Mouse (Mus musculus) kidney, embryonic 15.5 days (tissue): Measurements from ENCODE around the gene Tmem115. TPM values are rescaled to one million over a fixed set of nuclear protein-coding genes. Genes with fewer than 3 reads are reported as not detected.

Source experiments
- ATAC-seq: fragments of 200-750 bp; cut with Nextera tagmentation; replicated peaks from 2 replicates; pipeline ENCODE4 v1.8.0; 2017; ENCODE audit warnings: moderate TSS enrichment; ENCODE audit not compliant: low FRiP score
- H3K27ac ChIP-seq: fragments of 300-500 bp; sonication (generic); 2 replicates; pipeline ENCODE4 v1.5.1; 2015; ENCODE audit warnings: mild to moderate bottlenecking, inconsistent platforms
- H3K27me3 ChIP-seq: fragments of 300-500 bp; sonication (generic); 2 replicates; pipeline ENCODE4 v1.6.1; 2015; ENCODE audit warnings: inconsistent platforms
- H3K36me3 ChIP-seq: fragments of 300-500 bp; sonication (generic); 2 replicates; pipeline ENCODE4 v1.6.1; 2015; ENCODE audit warnings: inconsistent platforms
- H3K4me1 ChIP-seq: fragments of 300-500 bp; sonication (generic); 2 replicates; pipeline ENCODE4 v1.6.1; 2015; ENCODE audit warnings: inconsistent platforms
- H3K4me2 ChIP-seq: fragments of 300-500 bp; sonication (generic); 2 replicates; pipeline ENCODE4 v1.6.1; 2015; ENCODE audit warnings: moderate library complexity, mild to moderate bottlenecking, inconsistent platforms
- H3K4me3 ChIP-seq: fragments of 300-500 bp; sonication (generic); replicated peaks from 2 replicates; pipeline ENCODE4 v1.5.1; 2015; ENCODE audit warnings: mild to moderate bottlenecking, inconsistent platforms
- H3K9ac ChIP-seq: fragments of 300-500 bp; sonication (generic); 2 replicates; pipeline ENCODE4 v1.6.1; 2015; ENCODE audit warnings: mild to moderate bottlenecking, inconsistent platforms
- H3K9me3 ChIP-seq: fragments of 300-500 bp; sonication (generic); replicated peaks from 2 replicates; pipeline ENCODE4 v1.6.1; 2016; ENCODE audit warnings: inconsistent platforms
- WGBS: fragments of 180-500 bp; shearing (Covaris S2); methylation state at CpG from one replicate; pipeline ENCODE4 v1.1.7; 2015; ENCODE audit warnings: mixed read lengths; 5-methylcytosine and 5-hydroxymethylcytosine counted together
- polyA plus RNA-seq: library from polyadenylated mRNA; unstranded; fragments of >200 nt; fragmentation: Nextera tagmentation; extraction: Ambion mirVana; gene quantifications from 2 replicates; pipeline ENCODE4 v1.2.1, GENCODE M21; 2015

Tmem115 gene
- polyA plus RNA-seq, 1 experiment from 2014 or later = 49.4 TPM

GRCm38 (mm10) chr9:107502131-107502846, 31.5 kb upstream of the Tmem115 start:
- Histone ChIP-seq H3K27me3 (peaks cover 6% of the 10 kb centered on the region; the same call in 1 of the 2 replicates), H3K36me3 (no peaks in the 10 kb centered on the region), H3K4me2 (no peak overlapping the region), H3K4me1 (peaks cover 7% of the 10 kb centered on the region), H3K27ac (no peak overlapping the region), H3K9me3 (no peaks in the 10 kb centered on the region), H3K4me3 (no peak overlapping the region), H3K9ac (no peak overlapping the region)
- WGBS = 79% methylated on average over 12 of the region's 12 CpGs
- ATAC-seq = no peak

- H3K36me3 ChIP-seq = no peaks in the 10 kb centered on the region
- no peak for ATAC-seq
These were observed 28.8 kb upstream of the Tmem115 start for GRCm38 (mm10) chr9:107504662-107505537.

GRCm38 (mm10) chr9:107508266-107508665, 25.5 kb upstream of the Tmem115 start:
- no peak for ATAC-seq
- H3K9ac ChIP-seq = no peak overlapping the region
- no peaks in the 10 kb centered on the region for H3K36me3 ChIP-seq
- H3K9me3 ChIP-seq = no peaks in the 10 kb centered on the region
- H3K4me3 ChIP-seq = no peak overlapping the region
- H3K4me2 ChIP-seq = no peak overlapping the region
- peaks cover 59% of the 10 kb centered on the region for H3K4me1 ChIP-seq
- H3K27me3 ChIP-seq = peaks cover 7% of the 10 kb centered on the region; the same call in 1 of the 2 replicates
- no peak overlapping the region for H3K27ac ChIP-seq
- 48% methylated on average over 10 of the region's 10 CpGs for WGBS

More at GRCm38 (mm10) chr9:107504662-107505537, 28.8 kb upstream of the Tmem115 start:
- no peak overlapping the region for H3K9ac ChIP-seq
- no peak overlapping the region for H3K27ac ChIP-seq
- no peak overlapping the region for H3K4me3 ChIP-seq
- H3K4me2 ChIP-seq = no peak overlapping the region
- peaks cover 26% of the 10 kb centered on the region for H3K4me1 ChIP-seq
- peaks cover 6% of the 10 kb centered on the region; the same call in 1 of the 2 replicates for H3K27me3 ChIP-seq
- no peaks in the 10 kb centered on the region for H3K9me3 ChIP-seq
- 81% methylated on average over 19 of the region's 19 CpGs for WGBS

- WGBS = 80% methylated on average over 14 of the region's 14 CpGs
- no peak overlapping the region for H3K4me2 ChIP-seq
- H3K27me3 ChIP-seq = peaks cover 6% of the 10 kb centered on the region; the same call in 1 of the 2 replicates
- H3K4me1 ChIP-seq = peaks cover 61% of the 10 kb centered on the region
- H3K9ac ChIP-seq = no peak overlapping the region
- no peaks in the 10 kb centered on the region for H3K36me3 ChIP-seq
- ATAC-seq = no peak
- no peak overlapping the region for H3K4me3 ChIP-seq
- no peaks in the 10 kb centered on the region for H3K9me3 ChIP-seq
- H3K27ac ChIP-seq = peak overlapping the region; percentile 56; the same call in 1 of the 2 replicates
These were observed 23.2 kb upstream of the Tmem115 start for GRCm38 (mm10) chr9:107510384-107511100.

GRCm38 (mm10) chr9:107511436-107511835, 22.3 kb upstream of the Tmem115 start:
- Histone ChIP-seq H3K27me3 (peaks cover 6% of the 10 kb centered on the region; the same call in 1 of the 2 replicates), H3K4me3 (no peak overlapping the region), H3K9me3 (no peaks in the 10 kb centered on the region), H3K36me3 (no peaks in the 10 kb centered on the region), H3K4me2 (no peak overlapping the region), H3K27ac (peak overlapping the region; percentile 56), H3K4me1 (peaks cover 61% of the 10 kb centered on the region), H3K9ac (no peak overlapping the region)
- 42% methylated on average over 8 of the region's 8 CpGs for WGBS
- ATAC-seq = peak; percentile 46; the same call in 1 of the 2 replicates

- Histone ChIP-seq H3K9me3 (no peaks in the 10 kb centered on the region), H3K4me2 (peak overlapping the region; percentile 16; the same call in 1 of the 2 replicates), H3K9ac (no peak overlapping the region), H3K36me3 (no peaks in the 10 kb centered on the region), H3K27me3 (peaks cover 6% of the 10 kb centered on the region; the same call in 1 of the 2 replicates), H3K4me3 (no peak overlapping the region), H3K27ac (peak overlapping the region; percentile 56; the same call in 1 of the 2 replicates), H3K4me1 (peaks cover 59% of the 10 kb centered on the region)
- no peak for ATAC-seq
- WGBS = 37% methylated on average over 16 of the region's 16 CpGs
These were observed 21.4 kb upstream of the Tmem115 start for GRCm38 (mm10) chr9:107512326-107512725.

GRCm38 (mm10) chr9:107514303-107514955, 19.3 kb upstream of the Tmem115 start:
- WGBS = 23% methylated on average over 14 of the region's 14 CpGs

GRCm38 (mm10) chr9:107520331-107520730, 13.4 kb upstream of the Tmem115 start:
- H3K4me1 ChIP-seq = peaks cover 15% of the 10 kb centered on the region
- no peak overlapping the region for H3K27ac ChIP-seq
- H3K9ac ChIP-seq = no peak overlapping the region
- no peak overlapping the region for H3K4me3 ChIP-seq
- no peak for ATAC-seq
- no peak overlapping the region for H3K4me2 ChIP-seq
- no peaks in the 10 kb centered on the region for H3K9me3 ChIP-seq
- WGBS = 67% methylated on average over 6 of the region's 6 CpGs
- no peaks in the 10 kb centered on the region for H3K36me3 ChIP-seq
- peaks cover 7% of the 10 kb centered on the region for H3K27me3 ChIP-seq

More at GRCm38 (mm10) chr9:107514303-107514955, 19.3 kb upstream of the Tmem115 start:
- no peaks in the 10 kb centered on the region for H3K36me3 ChIP-seq
- no peak overlapping the region for H3K4me2 ChIP-seq
- H3K27me3 ChIP-seq = peaks cover 6% of the 10 kb centered on the region; the same call in 1 of the 2 replicates
- peaks cover 44% of the 10 kb centered on the region for H3K4me1 ChIP-seq
- ATAC-seq = no peak; the same call in 1 of the 2 replicates
- no peaks in the 10 kb centered on the region for H3K9me3 ChIP-seq
- no peak overlapping the region for H3K27ac ChIP-seq
- H3K9ac ChIP-seq = no peak overlapping the region
- H3K4me3 ChIP-seq = no peak overlapping the region

GRCm38 (mm10) chr9:107521190-107521589, 12.6 kb upstream of the Tmem115 start:
- Histone ChIP-seq H3K9ac (no peak overlapping the region), H3K36me3 (no peaks in the 10 kb centered on the region), H3K4me2 (no peak overlapping the region), H3K27ac (no peak overlapping the region), H3K9me3 (no peaks in the 10 kb centered on the region), H3K4me3 (no peak overlapping the region), H3K4me1 (peaks cover 19% of the 10 kb centered on the region), H3K27me3 (peaks cover 16% of the 10 kb centered on the region)
- 57% methylated on average over 5 of the region's 5 CpGs for WGBS
- ATAC-seq = no peak

- H3K27me3 ChIP-seq = peaks cover 23% of the 10 kb centered on the region
- peak overlapping the region; percentile 54 for H3K4me2 ChIP-seq
- H3K9ac ChIP-seq = 0 out of 2 replicates have a peak overlapping the region, but pooled peaks have one; percentile 23
- peaks cover 25% of the 10 kb centered on the region for H3K4me1 ChIP-seq
- WGBS = 20% methylated on average over 25 of the region's 25 CpGs
- no peak for ATAC-seq
- H3K36me3 ChIP-seq = no peaks in the 10 kb centered on the region
- H3K4me3 ChIP-seq = peak overlapping the region; percentile 8
- no peak overlapping the region for H3K27ac ChIP-seq
- no peaks in the 10 kb centered on the region for H3K9me3 ChIP-seq
These were observed 11.9 kb upstream of the Tmem115 start for GRCm38 (mm10) chr9:107521711-107522399.

GRCm38 (mm10) chr9:107522400-107522711, 11.4 kb upstream of the Tmem115 start:
- H3K4me1 ChIP-seq = peaks cover 30% of the 10 kb centered on the region
- no peak for ATAC-seq
- H3K27me3 ChIP-seq = peaks cover 26% of the 10 kb centered on the region
- no peak overlapping the region for H3K27ac ChIP-seq
- H3K9me3 ChIP-seq = no peaks in the 10 kb centered on the region
- 0 out of 2 replicates have a peak overlapping the region, but pooled peaks have one; percentile 23 for H3K9ac ChIP-seq
- H3K4me3 ChIP-seq = peak overlapping the region; percentile 8
- no peaks in the 10 kb centered on the region for H3K36me3 ChIP-seq
- peak overlapping the region; percentile 54 for H3K4me2 ChIP-seq
- 38% methylated on average over 2 of the region's 2 CpGs for WGBS
